Mouse (Mus musculus): ENCODE measurements at regions not wholly inside any gene's neighbourhood (a gene's known extent, or its start where the extent isn't known, plus 50 kb on each side); places are given as distances from the start of the nearest gene placed in this dataset.

DNA sequence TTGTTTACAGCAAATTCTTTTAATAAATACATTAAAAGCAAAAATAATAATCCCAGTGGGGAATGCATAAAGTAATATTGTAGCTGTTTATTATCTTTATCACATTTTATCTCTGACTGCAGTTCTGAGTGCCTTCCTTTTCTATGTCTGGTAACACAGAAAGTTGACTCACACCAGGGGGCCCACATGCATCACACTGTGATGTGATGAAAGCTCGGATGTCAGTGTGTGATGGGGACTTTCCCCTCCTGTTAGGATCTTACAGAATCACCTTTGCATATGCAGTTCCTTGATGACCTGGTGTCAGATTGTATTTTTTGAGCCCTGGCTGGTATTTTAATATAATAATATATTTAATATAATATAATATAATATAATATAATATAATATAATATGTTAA, 95.5 kb downstream of the Arrdc4 start:
- TF ChIP-seq CTCF (IDR thresholded peaks at IDR 0.05; ENCODE audit: extremely low read depth, insufficient read depth, insufficient read length, insufficient replicate concordance) (no peak), POLR2A (IDR thresholded peaks at IDR 0.05; ENCODE audit: low read depth, low read length) (no peak)
